Mouse (Mus musculus): ENCODE measurements around the gene Gbf1. TPM values are rescaled to one million over a fixed set of nuclear protein-coding genes. Genes with fewer than 3 reads are reported as not detected.

Gbf1 gene
- polyA plus RNA-seq, 1 experiment from 2014 or later: 32.9 TPM

DNA sequence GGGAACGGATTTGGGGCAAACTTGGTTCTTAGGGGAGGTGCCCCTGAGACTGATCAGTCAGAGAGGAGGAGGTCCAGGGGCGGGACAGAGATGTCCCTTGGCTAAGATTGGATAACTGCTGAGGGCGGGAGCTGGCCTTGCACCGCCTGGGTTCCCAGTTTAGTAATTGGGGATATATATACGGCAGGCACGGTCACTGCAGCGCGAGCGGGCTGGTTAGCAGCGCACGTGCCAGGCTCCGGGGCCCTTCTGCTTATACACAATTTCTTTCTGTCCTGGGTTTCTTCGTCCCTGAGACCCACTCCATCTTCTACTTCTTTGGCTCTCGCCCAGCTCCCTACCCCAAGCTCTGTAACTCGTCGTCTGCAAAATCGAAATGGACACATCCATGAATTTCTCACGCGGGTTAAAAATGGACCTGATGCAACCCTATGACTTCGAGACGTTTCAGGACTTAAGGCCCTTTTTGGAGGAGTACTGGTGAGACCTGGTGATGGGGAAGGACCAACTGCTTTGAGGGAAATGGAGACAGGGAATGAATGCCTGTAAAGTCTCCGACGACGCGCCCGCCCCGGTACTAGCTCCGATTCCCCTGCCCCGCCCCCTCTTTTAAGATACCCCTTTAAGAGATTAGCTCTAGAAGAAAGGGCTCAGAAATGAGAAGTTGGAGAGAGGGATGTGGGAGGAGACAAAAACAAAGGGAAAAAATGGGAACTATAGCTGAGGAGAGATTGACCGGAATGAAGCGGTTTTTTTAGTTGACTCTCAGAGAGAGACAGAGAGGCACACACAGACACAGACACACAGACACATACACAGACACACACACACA lies 20.4 kb upstream of the Gbf1 start, which contains the start of gene Elovl3:
Gene Elovl3, plus strand, starts transcription at position 204 of the 832 bp plus-strand sequence.
- H3K27me3 ChIP-seq (ENCODE audit: insufficient read depth, low read length): peaks cover 34% of the 10 kb centered on the region
- ATAC-seq (replicated peaks; ENCODE audit: low FRiP score, low read depth) (no peak), DNase-seq (ENCODE audit: low spot score) (peak; percentile 72)
- H3K9ac ChIP-seq (ENCODE audit: low read depth, low read length): no peak within 1 kb of the TSS
- H3K4me2 ChIP-seq (ENCODE audit: low read length): peak within 1 kb of the TSS; percentile 46
- H3K27ac ChIP-seq: no peak within 1 kb of the TSS
- no peaks in the 10 kb centered on the region for H3K36me3 ChIP-seq (ENCODE audit: insufficient read depth, low read length)
- peak within 1 kb of the TSS; percentile 24 for H3K4me3 ChIP-seq (replicated peaks; ENCODE audit: low read depth, low read length)
- H3K4me1 ChIP-seq (replicated peaks; ENCODE audit: insufficient read depth, low read length): peaks cover 17% of the 10 kb centered on the region; the same call in 1 of the 2 replicates
- WGBS: 3% methylated on average over 31 of the region's 31 CpGs
- no peak for TF ChIP-seq CTCF (IDR thresholded peaks at IDR 0.05; ENCODE audit: low read depth)
- no peaks in the 10 kb centered on the region for H3K9me3 ChIP-seq (replicated peaks; ENCODE audit: low read length)

DNA sequence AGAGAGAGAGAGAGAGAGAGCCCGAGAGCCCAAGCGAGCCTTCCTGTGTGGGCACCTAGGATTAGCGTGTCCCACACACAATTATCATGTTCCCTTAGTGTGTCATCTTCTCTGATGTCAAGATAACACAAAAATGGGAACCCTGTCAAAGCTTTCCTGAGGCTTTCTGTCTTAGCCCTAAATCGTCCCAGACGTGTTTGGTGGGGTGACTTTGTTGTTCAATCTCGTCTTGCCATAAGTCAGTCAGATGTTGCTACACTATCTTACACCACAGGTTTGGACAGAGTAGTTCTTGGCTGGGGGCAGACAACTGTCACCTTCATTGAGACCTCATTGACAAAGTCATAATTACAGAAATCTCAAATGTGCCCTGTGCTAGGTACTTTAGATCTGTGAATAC lies 19.7 kb upstream of the Gbf1 start:
- DNase-seq (ENCODE audit: low spot score) (no peak), ATAC-seq (replicated peaks; ENCODE audit: low FRiP score, low read depth) (no peak)
- Histone ChIP-seq H3K36me3 (ENCODE audit: insufficient read depth, low read length) (no peaks in the 10 kb centered on the region), H3K4me2 (ENCODE audit: low read length) (no peak overlapping the region), H3K4me1 (replicated peaks; ENCODE audit: insufficient read depth, low read length) (peaks cover 17% of the 10 kb centered on the region; the same call in 1 of the 2 replicates), H3K27ac (no peak overlapping the region), H3K4me3 (replicated peaks; ENCODE audit: low read depth, low read length) (no peak overlapping the region), H3K9me3 (replicated peaks; ENCODE audit: low read length) (no peaks in the 10 kb centered on the region), H3K9ac (ENCODE audit: low read depth, low read length) (no peak overlapping the region), H3K27me3 (ENCODE audit: insufficient read depth, low read length) (peaks cover 34% of the 10 kb centered on the region)
- WGBS: 43% methylated on average over 6 of the region's 6 CpGs
- TF ChIP-seq CTCF (IDR thresholded peaks at IDR 0.05; ENCODE audit: low read depth): no peak

DNA sequence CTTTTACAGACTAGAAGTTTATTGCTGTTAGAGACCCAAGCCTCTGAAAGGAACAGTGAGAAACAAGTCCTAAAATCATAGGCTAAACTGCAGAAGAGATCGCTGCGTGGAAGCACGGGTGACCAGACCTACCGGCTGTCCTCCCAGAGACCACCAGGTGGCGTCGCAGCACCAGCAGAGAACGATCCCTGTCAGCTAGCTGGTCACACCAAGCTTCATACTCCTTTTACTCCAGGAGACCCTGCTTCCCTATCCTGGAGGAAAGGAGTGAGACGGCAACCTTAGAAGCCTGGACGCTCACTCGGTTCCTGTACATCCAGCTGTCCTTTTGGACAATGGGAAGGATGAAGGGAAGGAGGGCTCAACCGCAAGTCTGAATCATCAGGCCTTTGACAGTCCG lies 17.0 kb upstream of the Gbf1 start:
- H3K9me3 ChIP-seq (replicated peaks; ENCODE audit: low read length): no peaks in the 10 kb centered on the region
- H3K4me3 ChIP-seq (replicated peaks; ENCODE audit: low read depth, low read length): peak overlapping the region; percentile 41; the same call in 1 of the 2 replicates
- peak overlapping the region; percentile 96 for H3K4me2 ChIP-seq (ENCODE audit: low read length)
- no peaks in the 10 kb centered on the region for H3K36me3 ChIP-seq (ENCODE audit: insufficient read depth, low read length)
- WGBS: under 1% methylated on average over 12 of the region's 12 CpGs
- no peak overlapping the region for H3K9ac ChIP-seq (ENCODE audit: low read depth, low read length)
- peaks cover 17% of the 10 kb centered on the region; the same call in 1 of the 2 replicates for H3K4me1 ChIP-seq (replicated peaks; ENCODE audit: insufficient read depth, low read length)
- peaks cover 42% of the 10 kb centered on the region for H3K27me3 ChIP-seq (ENCODE audit: insufficient read depth, low read length)
- ATAC-seq (replicated peaks; ENCODE audit: low FRiP score, low read depth) (peak; percentile 68; the same call in 1 of the 2 replicates), DNase-seq (ENCODE audit: low spot score) (peak; percentile 96)
- peak; percentile 99 for TF ChIP-seq CTCF (IDR thresholded peaks at IDR 0.05; ENCODE audit: low read depth)
- no peak overlapping the region for H3K27ac ChIP-seq

DNA sequence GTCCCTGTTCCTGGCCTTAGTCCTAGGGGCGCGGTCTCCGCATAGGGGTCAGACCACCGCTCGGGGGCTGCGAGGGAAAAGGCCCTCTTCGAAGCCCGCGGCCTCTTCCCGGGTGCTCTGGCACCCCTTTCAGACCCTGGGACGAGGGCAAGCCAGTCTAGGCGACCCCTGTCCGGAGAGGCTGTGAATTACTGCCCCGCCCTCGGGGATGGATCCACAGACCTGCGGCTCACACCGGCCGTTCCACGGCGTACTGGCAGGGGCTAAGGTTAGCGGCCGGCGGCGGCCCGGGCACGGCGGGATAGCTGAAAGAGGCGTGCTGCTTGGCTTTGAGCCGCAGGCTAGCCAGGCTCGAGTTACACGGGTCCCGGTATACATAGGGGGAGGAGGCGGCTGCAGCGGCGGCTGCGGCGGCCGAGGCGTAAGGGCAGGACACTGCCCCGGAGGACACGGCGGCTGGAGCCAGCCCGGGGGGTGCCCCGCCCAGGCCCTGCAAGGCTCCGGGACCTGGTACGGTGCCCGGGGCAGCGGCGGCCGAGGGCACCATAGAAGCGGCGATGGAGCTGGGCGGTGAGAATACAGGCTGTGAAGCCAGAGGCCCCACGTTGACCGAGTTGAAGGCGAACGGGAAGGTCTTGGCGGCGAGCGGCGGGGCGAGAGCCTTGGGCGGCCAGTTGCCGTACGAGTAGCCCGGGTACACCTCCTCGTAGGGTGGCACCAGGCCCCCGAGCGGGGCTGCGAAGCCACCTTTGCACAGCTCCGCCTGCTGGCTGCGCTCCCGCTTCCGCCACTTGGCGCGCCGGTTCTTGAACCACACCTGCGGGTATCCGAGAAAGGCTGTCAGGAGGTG lies 16.3 kb upstream of the Gbf1 start:
- Histone ChIP-seq H3K4me3 (replicated peaks; ENCODE audit: low read depth, low read length) (peak overlapping the region; percentile 41), H3K27ac (no peak overlapping the region)
- ATAC-seq (replicated peaks; ENCODE audit: low FRiP score, low read depth): peak; percentile 52

DNA sequence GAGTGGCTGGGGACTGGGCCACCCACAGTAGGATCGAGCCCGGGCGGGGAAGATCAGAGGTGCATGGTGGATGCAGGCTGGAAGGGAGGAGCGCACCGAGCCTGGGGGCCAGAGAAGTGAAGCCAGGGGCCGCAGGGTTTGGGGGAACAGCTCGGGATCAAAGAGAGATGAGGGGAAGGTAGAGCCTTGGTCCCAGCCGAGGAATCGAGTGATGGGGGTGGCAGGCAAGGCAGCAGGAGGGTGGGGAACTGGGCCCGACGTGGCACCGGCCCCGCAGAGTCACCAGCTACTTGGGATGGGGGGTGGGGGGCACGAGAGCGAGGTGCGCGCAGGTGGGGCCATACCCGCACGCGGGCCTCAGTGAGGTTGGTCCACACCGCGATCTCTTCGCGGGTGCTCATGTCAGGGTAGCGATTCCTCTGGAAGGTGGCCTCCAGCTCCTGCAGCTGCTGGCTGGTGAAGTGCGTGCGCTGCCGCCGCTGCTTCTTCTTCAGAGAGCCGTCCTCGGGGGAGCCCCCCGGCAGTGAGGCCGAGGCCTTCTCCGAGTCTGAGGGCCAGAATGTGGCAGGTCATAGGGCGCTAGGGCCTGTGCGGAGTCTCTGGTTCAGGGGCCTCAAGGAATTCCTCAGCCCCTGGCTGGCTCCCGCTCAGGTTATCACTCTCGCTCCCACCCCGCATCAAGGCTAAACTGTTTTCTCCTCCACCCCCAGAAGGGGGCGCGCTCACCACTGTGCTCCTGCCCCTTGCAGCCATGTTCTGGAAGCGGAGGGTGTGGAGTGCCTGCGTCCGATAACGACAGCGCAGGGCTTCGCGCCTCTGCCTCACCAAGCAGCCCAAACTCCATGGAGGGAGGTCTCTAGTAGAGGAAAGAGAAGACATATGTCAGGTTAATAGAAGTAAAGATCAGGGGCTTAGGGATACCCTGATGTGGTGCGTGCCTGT lies 15.4 kb upstream of the Gbf1 start:
- peaks cover 16% of the 10 kb centered on the region; the same call in 1 of the 2 replicates for H3K4me1 ChIP-seq (replicated peaks; ENCODE audit: insufficient read depth, low read length)
- H3K9me3 ChIP-seq (replicated peaks; ENCODE audit: low read length): no peaks in the 10 kb centered on the region
- peak overlapping the region; percentile 41 for H3K4me3 ChIP-seq (replicated peaks; ENCODE audit: low read depth, low read length)
- TF ChIP-seq CTCF (IDR thresholded peaks at IDR 0.05; ENCODE audit: low read depth): peak; percentile 77
- 3% methylated on average over 49 of the region's 49 CpGs for WGBS
- peaks cover 36% of the 10 kb centered on the region for H3K27me3 ChIP-seq (ENCODE audit: insufficient read depth, low read length)
- no peaks in the 10 kb centered on the region for H3K36me3 ChIP-seq (ENCODE audit: insufficient read depth, low read length)
- no peak overlapping the region for H3K27ac ChIP-seq
- no peak overlapping the region; the same call in 1 of the 2 replicates for H3K9ac ChIP-seq (ENCODE audit: low read depth, low read length)
- 0 out of 2 replicates have a peak, but pooled peaks have one; percentile 11 for ATAC-seq (replicated peaks; ENCODE audit: low FRiP score, low read depth)
- peak overlapping the region; percentile 96 for H3K4me2 ChIP-seq (ENCODE audit: low read length)
- peak; percentile 76 for DNase-seq (ENCODE audit: low spot score)

More for the DNA sequence above, 16.3 kb upstream of the Gbf1 start:
- peak; percentile 58 for TF ChIP-seq CTCF (IDR thresholded peaks at IDR 0.05; ENCODE audit: low read depth)
- peak overlapping the region; percentile 41; the same call in 1 of the 2 replicates for H3K9ac ChIP-seq (ENCODE audit: low read depth, low read length)
- no peaks in the 10 kb centered on the region for H3K9me3 ChIP-seq (replicated peaks; ENCODE audit: low read length)
- H3K4me2 ChIP-seq (ENCODE audit: low read length): peak overlapping the region; percentile 96
- peak; percentile 54 for DNase-seq (ENCODE audit: low spot score)
- peaks cover 17% of the 10 kb centered on the region; the same call in 1 of the 2 replicates for H3K4me1 ChIP-seq (replicated peaks; ENCODE audit: insufficient read depth, low read length)
- WGBS: under 1% methylated on average over 79 of the region's 79 CpGs
- H3K27me3 ChIP-seq (ENCODE audit: insufficient read depth, low read length): peaks cover 36% of the 10 kb centered on the region
- H3K36me3 ChIP-seq (ENCODE audit: insufficient read depth, low read length): no peaks in the 10 kb centered on the region

All from kidney, postnatal 0 days (tissue).